Mouse (Mus musculus) activated CD4-positive, CD25-positive, alpha-beta regulatory T cell (primary cell): ENCODE data around the gene Olfr601. TPM values are rescaled to one million over a fixed set of nuclear protein-coding genes. Genes with fewer than 3 reads are reported as not detected.

Experiments used
- polyA plus RNA-seq, 2 experiments: library from polyadenylated mRNA; unstranded; fragments of 100-300 nt; shearing (Covaris generic); gene quantifications; one replicate each; pipeline ENCODE4 v1.2.1; 2017

Olfr601 gene
- not detected for polyA plus RNA-seq

GRCm38 (mm10) chr7:103362555-103362954 lies at the start of gene Olfr601:
Olfr601 (minus strand) TSS chr7:103362655.

DNA sequence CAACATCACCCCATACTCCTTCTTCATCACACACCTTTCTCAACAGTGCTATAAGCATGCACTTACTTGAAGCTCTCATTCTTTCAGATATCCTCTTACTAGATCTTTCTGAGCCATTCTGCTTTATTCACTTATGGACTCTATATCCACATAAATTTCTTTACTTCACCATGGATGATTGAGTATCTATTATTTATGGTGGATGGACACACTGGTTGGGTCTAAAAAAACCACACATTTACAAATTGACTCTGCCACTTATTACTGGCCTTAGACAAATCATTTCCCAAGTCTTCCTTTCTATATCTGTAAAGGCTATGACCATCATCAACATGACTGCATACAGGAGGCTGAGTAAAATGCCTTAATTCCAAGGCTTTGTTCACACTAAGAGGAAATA lies 23.6 kb upstream of the Olfr601 start, which contains the start of gene Olfr603:
TSS of gene Olfr603 (minus strand) at position 101 of the 400 bp plus-strand sequence.

GRCm38 (mm10) chr7:103349569-103349968 lies 12.9 kb downstream of the Olfr601 start, which contains the start of gene Olfr600:
Olfr600 (minus strand) TSS chr7:103349669.

DNA sequence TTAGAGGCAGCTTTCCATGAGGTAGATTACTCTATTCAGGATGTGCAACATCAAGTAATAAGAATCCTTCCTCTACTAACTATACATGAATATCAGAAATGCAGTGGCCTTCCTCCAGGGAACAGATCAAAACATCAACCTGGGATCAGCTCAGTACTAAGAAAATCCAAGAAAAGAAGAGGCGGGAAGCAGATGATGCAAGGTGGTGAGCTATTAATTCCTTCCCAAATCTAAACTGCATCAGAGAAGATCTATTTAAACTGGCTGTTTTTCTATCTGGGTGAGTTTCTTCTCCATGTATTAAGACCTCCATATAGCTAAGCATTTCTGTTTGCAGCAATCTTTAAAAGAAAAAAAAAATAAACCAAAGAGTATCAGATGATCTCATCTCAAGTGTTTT lies 26.8 kb downstream of the Olfr601 start, which contains the start of gene Olfr599:
TSS of gene Olfr599 (plus strand) at position 301 of the 400 bp plus-strand sequence.

DNA sequence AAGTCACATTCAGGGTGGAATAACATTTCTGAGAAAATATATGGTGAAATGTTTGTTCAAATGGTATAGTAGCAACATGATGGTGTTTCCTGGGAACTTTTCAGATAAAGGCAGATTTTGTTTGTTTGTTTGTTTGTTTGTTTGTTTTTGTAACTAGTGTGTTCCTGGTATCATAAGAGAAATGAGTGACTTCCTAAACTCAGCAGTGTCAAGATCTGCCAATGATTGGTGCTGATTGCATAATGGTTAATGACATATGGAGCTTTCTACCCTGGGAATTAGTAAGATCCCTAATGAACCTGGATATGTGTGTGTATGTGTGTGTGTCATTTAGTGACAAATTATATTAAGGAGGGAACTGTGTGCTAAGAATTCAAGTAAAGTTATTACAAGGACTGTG lies 39.2 kb downstream of the Olfr601 start, which contains the start of gene Olfr598:
TSS of gene Olfr598 (plus strand) at position 301 of the 400 bp plus-strand sequence.

DNA sequence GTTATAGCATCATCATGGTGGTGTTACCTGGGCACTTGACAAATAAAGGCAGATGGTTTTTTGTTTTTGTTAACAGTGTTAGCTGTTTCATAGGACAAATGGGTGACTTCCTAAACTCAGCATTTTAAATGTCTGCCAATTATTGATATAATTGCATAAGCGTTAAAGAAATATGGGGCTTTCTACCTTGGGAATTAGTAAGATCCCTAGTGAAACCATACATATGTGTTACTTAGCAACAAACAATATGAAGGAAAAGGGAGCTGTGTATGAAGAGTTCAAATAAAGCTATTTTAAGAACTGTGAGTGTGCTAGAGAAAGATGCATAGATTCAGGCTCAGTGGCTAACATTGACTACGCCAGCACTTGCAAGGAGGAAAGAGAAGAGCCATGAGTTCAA lies 46.4 kb downstream of the Olfr601 start, which contains the start of gene Olfr597:
TSS of gene Olfr597 (plus strand) at position 301 of the 400 bp plus-strand sequence.

Other genes with a start within 250 kb of the Olfr601 start
- not detected for gene Olfr586, start 237.0 kb downstream of the Olfr601 start, polyA plus RNA-seq
- under 1 TPM in 1 of 2 experiments, not detected in 1; 0.04 TPM for gene Olfr588-ps1, start 221.8 kb downstream of the Olfr601 start, polyA plus RNA-seq
- not detected for gene Olfr589, start 206.3 kb downstream of the Olfr601 start, polyA plus RNA-seq
- not detected for gene Olfr591, start 184.3 kb downstream of the Olfr601 start, polyA plus RNA-seq
- gene Olfr592, start 177.9 kb downstream of the Olfr601 start, polyA plus RNA-seq = under 1 TPM in 1 of 2 experiments, not detected in 1; 0.05 TPM
- not detected for gene Olfr593, start 150.8 kb downstream of the Olfr601 start, polyA plus RNA-seq
- gene Olfr594, start 145.7 kb downstream of the Olfr601 start, polyA plus RNA-seq = under 1 TPM in 1 of 2 experiments, not detected in 1; 0.36 TPM
- not detected for gene Usp17ld, start 110.2 kb downstream of the Olfr601 start, polyA plus RNA-seq
- gene Olfr596, start 57.0 kb downstream of the Olfr601 start, polyA plus RNA-seq = not detected
- under 1 TPM in 1 of 2 experiments, not detected in 1; 0.55 TPM for gene Olfr597, start 46.3 kb downstream of the Olfr601 start, polyA plus RNA-seq
- gene Olfr598, start 39.1 kb downstream of the Olfr601 start, polyA plus RNA-seq = not detected
- gene Olfr599, start 26.7 kb downstream of the Olfr601 start, polyA plus RNA-seq = not detected
- not detected for gene Olfr600, start 13.0 kb downstream of the Olfr601 start, polyA plus RNA-seq
- not detected for gene Olfr603, start 23.5 kb upstream of the Olfr601 start, polyA plus RNA-seq
- gene Usp17lc, start 52.4 kb upstream of the Olfr601 start, polyA plus RNA-seq = under 1 TPM in 1 of 2 experiments, not detected in 1; 0.25 TPM
- gene Olfr605, start 82.8 kb upstream of the Olfr601 start, polyA plus RNA-seq = not detected
- under 1 TPM in 1 of 2 experiments, not detected in 1; 0.07 TPM for gene Olfr606, start 86.4 kb upstream of the Olfr601 start, polyA plus RNA-seq
- under 1 TPM in 1 of 2 experiments, not detected in 1; 0.05 TPM for gene Olfr607, start 101.5 kb upstream of the Olfr601 start, polyA plus RNA-seq
- not detected for gene Olfr608, start 107.2 kb upstream of the Olfr601 start, polyA plus RNA-seq
- under 1 TPM in 1 of 2 experiments, not detected in 1; 0.17 TPM for gene Olfr609, start 135.4 kb upstream of the Olfr601 start, polyA plus RNA-seq
- gene Olfr610, start 149.5 kb upstream of the Olfr601 start, polyA plus RNA-seq = not detected
- gene Olfr611, start 158.2 kb upstream of the Olfr601 start, polyA plus RNA-seq = not detected
- not detected for gene Olfr612, start 180.1 kb upstream of the Olfr601 start, polyA plus RNA-seq
- not detected for gene Olfr613, start 185.4 kb upstream of the Olfr601 start, polyA plus RNA-seq
- gene Olfr615, start 193.4 kb upstream of the Olfr601 start, polyA plus RNA-seq = under 1 TPM in 1 of 2 experiments, not detected in 1; 0.28 TPM
- under 1 TPM in 1 of 2 experiments, not detected in 1; 0.11 TPM for gene Olfr616, start 206.5 kb upstream of the Olfr601 start, polyA plus RNA-seq
- gene Olfr617, start 210.4 kb upstream of the Olfr601 start, polyA plus RNA-seq = not detected
- gene Olfr618, start 227.4 kb upstream of the Olfr601 start, polyA plus RNA-seq = not detected
- not detected for gene Olfr619, start 237.9 kb upstream of the Olfr601 start, polyA plus RNA-seq
- under 1 TPM; 0.06 to 0.15 TPM for gene Olfr620, start 249.9 kb upstream of the Olfr601 start, polyA plus RNA-seq